Mouse (Mus musculus) thymus, adult 2 months (tissue): ENCODE data around the gene Ryr2.

ENCODE experiments used
- CTCF ChIP-seq: fragments of 200-500 bp; IDR thresholded peaks from 2 replicates; pipeline ENCODE4 v1.5.1; 2012; ENCODE audit warnings: mild to moderate bottlenecking, control low read depth, low read length, moderate library complexity, borderline replicate concordance; ENCODE audit not compliant: control insufficient read depth, poor library complexity, insufficient read depth; ENCODE audit errors: extremely low read depth
- POLR2A ChIP-seq: fragments of 200-500 bp; IDR thresholded peaks from 2 replicates; pipeline ENCODE4 v1.6.1; 2012; ENCODE audit warnings: mild to moderate bottlenecking, low read length, control low read depth, moderate library complexity; ENCODE audit not compliant: control insufficient read depth, poor library complexity, insufficient read depth; ENCODE audit errors: extremely low read depth

- no peak for TF ChIP-seq CTCF
- TF ChIP-seq POLR2A, result no peak
Measured at GRCm38 (mm10) chr13:11879037-11879436, 227.7 kb downstream of the Ryr2 start.
